Mouse (Mus musculus): ENCODE measurements around the gene Fryl. TPM values are rescaled to one million over a fixed set of nuclear protein-coding genes. Genes with fewer than 3 reads are reported as not detected.
"Not testable (repeated sequence)": the region's sequence is repeated elsewhere in the genome, so short reads cannot be mapped to it uniquely, and the experiment has no call there.

Fryl gene
- polyA plus RNA-seq, 1 experiment: 30.4 TPM

- Histone ChIP-seq H3K36me3 (ENCODE audit: control insufficient read depth) (peaks cover 98% of the 10 kb centered on the region), H3K9me3 (ENCODE audit: control insufficient read depth, low read length) (no peaks in the 10 kb centered on the region), H3K27me3 (ENCODE audit: control insufficient read depth) (no peaks in the 10 kb centered on the region), H3K4me1 (ENCODE audit: control insufficient read depth) (no peaks in the 10 kb centered on the region), H3K4me3 (replicated peaks) (no peak overlapping the region)
- no peak for TF ChIP-seq TAL1 (IDR thresholded peaks at IDR 0.05; ENCODE audit: low read length)
- TF ChIP-seq GATA1 (IDR thresholded peaks at IDR 0.05; ENCODE audit: low read length): no peak
These were observed 199.5 kb downstream of the Fryl start for GRCm38 (mm10) chr5:73056937-73057336.

- TF ChIP-seq TAL1 (IDR thresholded peaks at IDR 0.05; ENCODE audit: low read length): no peak
- no peak for TF ChIP-seq GATA1 (IDR thresholded peaks at IDR 0.05; ENCODE audit: low read length)
- no peaks in the 10 kb centered on the region for H3K27me3 ChIP-seq (ENCODE audit: control insufficient read depth)
- H3K9me3 ChIP-seq (ENCODE audit: control insufficient read depth, low read length): no peaks in the 10 kb centered on the region
- peaks cover 98% of the 10 kb centered on the region for H3K36me3 ChIP-seq (ENCODE audit: control insufficient read depth)
- no peak overlapping the region for H3K4me3 ChIP-seq (replicated peaks)
- H3K4me1 ChIP-seq (ENCODE audit: control insufficient read depth): no peaks in the 10 kb centered on the region
These were observed 200.0 kb downstream of the Fryl start for GRCm38 (mm10) chr5:73056457-73056856.

GRCm38 (mm10) chr5:73053933-73054332 is 202.5 kb downstream of the Fryl start:
- TF ChIP-seq GATA1 (IDR thresholded peaks at IDR 0.05; ENCODE audit: low read length) (no peak), TAL1 (IDR thresholded peaks at IDR 0.05; ENCODE audit: low read length) (no peak)
- Histone ChIP-seq H3K4me3 (replicated peaks) (no peak overlapping the region), H3K9me3 (ENCODE audit: control insufficient read depth, low read length) (no peaks in the 10 kb centered on the region), H3K27me3 (ENCODE audit: control insufficient read depth) (no peaks in the 10 kb centered on the region), H3K36me3 (ENCODE audit: control insufficient read depth) (peaks cover 100% of the 10 kb centered on the region), H3K4me1 (ENCODE audit: control insufficient read depth) (no peaks in the 10 kb centered on the region)

- peaks cover 99% of the 10 kb centered on the region for H3K36me3 ChIP-seq (ENCODE audit: control insufficient read depth)
- TF ChIP-seq GATA1 (IDR thresholded peaks at IDR 0.05; ENCODE audit: low read length) (no peak), TAL1 (IDR thresholded peaks at IDR 0.05; ENCODE audit: low read length) (no peak)
- H3K27me3 ChIP-seq (ENCODE audit: control insufficient read depth): no peaks in the 10 kb centered on the region
These were observed 208.7 kb downstream of the Fryl start for GRCm38 (mm10) chr5:73047651-73048245.

GRCm38 (mm10) chr5:73044055-73044454 is 212.4 kb downstream of the Fryl start:
- Histone ChIP-seq H3K4me1 (ENCODE audit: control insufficient read depth) (no peaks in the 10 kb centered on the region), H3K9me3 (ENCODE audit: control insufficient read depth, low read length) (peaks cover 9% of the 10 kb centered on the region), H3K4me3 (replicated peaks) (no peak overlapping the region), H3K36me3 (ENCODE audit: control insufficient read depth) (peaks cover 78% of the 10 kb centered on the region), H3K27me3 (ENCODE audit: control insufficient read depth) (no peaks in the 10 kb centered on the region)
- TF ChIP-seq TAL1 (IDR thresholded peaks at IDR 0.05; ENCODE audit: low read length) (no peak), GATA1 (IDR thresholded peaks at IDR 0.05; ENCODE audit: low read length) (no peak)

More at GRCm38 (mm10) chr5:73047651-73048245, 208.7 kb downstream of the Fryl start:
- Histone ChIP-seq H3K4me3 (replicated peaks) (no peak overlapping the region), H3K4me1 (ENCODE audit: control insufficient read depth) (no peaks in the 10 kb centered on the region), H3K9me3 (ENCODE audit: control insufficient read depth, low read length) (peaks cover 9% of the 10 kb centered on the region)

GRCm38 (mm10) chr5:73032481-73032880 is 223.9 kb downstream of the Fryl start:
- H3K9me3 ChIP-seq (ENCODE audit: control insufficient read depth, low read length): no peaks in the 10 kb centered on the region
- H3K4me3 ChIP-seq (replicated peaks): no peak overlapping the region
- no peak for TF ChIP-seq GATA1 (IDR thresholded peaks at IDR 0.05; ENCODE audit: low read length)
- TF ChIP-seq TAL1 (IDR thresholded peaks at IDR 0.05; ENCODE audit: low read length): no peak
- no peaks in the 10 kb centered on the region for H3K4me1 ChIP-seq (ENCODE audit: control insufficient read depth)
- peaks cover 92% of the 10 kb centered on the region for H3K36me3 ChIP-seq (ENCODE audit: control insufficient read depth)
- H3K27me3 ChIP-seq (ENCODE audit: control insufficient read depth): no peaks in the 10 kb centered on the region

GRCm38 (mm10) chr5:73028646-73029045 is 227.8 kb downstream of the Fryl start:
- Histone ChIP-seq H3K36me3 (ENCODE audit: control insufficient read depth) (peaks cover 100% of the 10 kb centered on the region), H3K9me3 (ENCODE audit: control insufficient read depth, low read length) (no peaks in the 10 kb centered on the region), H3K4me1 (ENCODE audit: control insufficient read depth) (no peaks in the 10 kb centered on the region), H3K4me3 (replicated peaks) (no peak overlapping the region), H3K27me3 (ENCODE audit: control insufficient read depth) (no peaks in the 10 kb centered on the region)
- TF ChIP-seq TAL1 (IDR thresholded peaks at IDR 0.05; ENCODE audit: low read length): no peak
- TF ChIP-seq GATA1 (IDR thresholded peaks at IDR 0.05; ENCODE audit: low read length): no peak

- H3K27me3 ChIP-seq (ENCODE audit: control insufficient read depth): no peaks in the 10 kb centered on the region
- no peak for TF ChIP-seq TAL1 (IDR thresholded peaks at IDR 0.05; ENCODE audit: low read length)
- no peak for TF ChIP-seq GATA1 (IDR thresholded peaks at IDR 0.05; ENCODE audit: low read length)
- peaks cover 84% of the 10 kb centered on the region for H3K36me3 ChIP-seq (ENCODE audit: control insufficient read depth)
- no peaks in the 10 kb centered on the region for H3K4me1 ChIP-seq (ENCODE audit: control insufficient read depth)
- no peak overlapping the region for H3K4me3 ChIP-seq (replicated peaks)
- H3K9me3 ChIP-seq (ENCODE audit: control insufficient read depth, low read length): no peaks in the 10 kb centered on the region
These were observed 232.6 kb downstream of the Fryl start for GRCm38 (mm10) chr5:73023801-73024200.

GRCm38 (mm10) chr5:73014745-73015144 is 241.7 kb downstream of the Fryl start:
- no peak for TF ChIP-seq TAL1 (IDR thresholded peaks at IDR 0.05; ENCODE audit: low read length)
- no peak for TF ChIP-seq GATA1 (IDR thresholded peaks at IDR 0.05; ENCODE audit: low read length)
- Histone ChIP-seq H3K27me3 (ENCODE audit: control insufficient read depth) (peaks cover 53% of the 10 kb centered on the region), H3K36me3 (ENCODE audit: control insufficient read depth) (peaks cover 2% of the 10 kb centered on the region), H3K4me3 (replicated peaks) (no peak overlapping the region), H3K4me1 (ENCODE audit: control insufficient read depth) (no peaks in the 10 kb centered on the region), H3K9me3 (ENCODE audit: control insufficient read depth, low read length) (peaks cover 2% of the 10 kb centered on the region; the same call in 1 of the 2 replicates)

GRCm38 (mm10) chr5:73013611-73014287 is 242.7 kb downstream of the Fryl start:
- H3K36me3 ChIP-seq (ENCODE audit: control insufficient read depth); H3K4me3 ChIP-seq (replicated peaks); H3K9me3 ChIP-seq (ENCODE audit: control insufficient read depth, low read length); H3K4me1 ChIP-seq (ENCODE audit: control insufficient read depth): not testable (repeated sequence)
- H3K27me3 ChIP-seq (ENCODE audit: control insufficient read depth): peaks cover 54% of the 10 kb centered on the region

GRCm38 (mm10) chr5:73012884-73013610 is 243.4 kb downstream of the Fryl start:
- H3K9me3 ChIP-seq (ENCODE audit: control insufficient read depth, low read length); H3K4me1 ChIP-seq (ENCODE audit: control insufficient read depth); H3K4me3 ChIP-seq (replicated peaks); H3K36me3 ChIP-seq (ENCODE audit: control insufficient read depth): not testable (repeated sequence)
- H3K27me3 ChIP-seq (ENCODE audit: control insufficient read depth): peaks cover 61% of the 10 kb centered on the region

GRCm38 (mm10) chr5:73011806-73012205 is 244.6 kb downstream of the Fryl start:
- H3K36me3 ChIP-seq (ENCODE audit: control insufficient read depth); H3K4me1 ChIP-seq (ENCODE audit: control insufficient read depth); H3K9me3 ChIP-seq (ENCODE audit: control insufficient read depth, low read length); H3K4me3 ChIP-seq (replicated peaks): not testable (repeated sequence)
- H3K27me3 ChIP-seq (ENCODE audit: control insufficient read depth): peaks cover 70% of the 10 kb centered on the region

GRCm38 (mm10) chr5:73008230-73008629 is 248.2 kb downstream of the Fryl start:
- H3K4me3 ChIP-seq (replicated peaks); H3K4me1 ChIP-seq (ENCODE audit: control insufficient read depth); H3K36me3 ChIP-seq (ENCODE audit: control insufficient read depth); H3K9me3 ChIP-seq (ENCODE audit: control insufficient read depth, low read length): not testable (repeated sequence)
- peaks cover 66% of the 10 kb centered on the region for H3K27me3 ChIP-seq (ENCODE audit: control insufficient read depth)

Data from erythroblast, embryonic 14.5 days (primary cell).